Mouse (Mus musculus) embryonic facial prominence, embryonic 12.5 days (tissue): ENCODE measurements around the gene Nradd. TPM values are rescaled to one million over a fixed set of nuclear protein-coding genes. Genes with fewer than 3 reads are reported as not detected.

Experiments used
- ATAC-seq: fragments of 200-750 bp; cut with Nextera tagmentation; 2 replicates; pipeline ENCODE4 v1.8.0; 2017; ENCODE audit not compliant: insufficient number of reproducible peaks, insufficient read depth, low FRiP score, low TSS enrichment
- H3K27ac ChIP-seq: fragments of 300-500 bp; sonication (generic); 2 replicates; pipeline ENCODE4 v1.5.1; 2016; ENCODE audit warnings: mild to moderate bottlenecking
- H3K27me3 ChIP-seq: fragments of 300-500 bp; sonication (generic); 2 replicates; pipeline ENCODE4 v1.6.1; 2016; ENCODE audit warnings: mild to moderate bottlenecking, moderate library complexity
- H3K36me3 ChIP-seq: fragments of 300-500 bp; sonication (generic); 2 replicates; pipeline ENCODE4 v1.6.1; 2016; ENCODE audit warnings: mild to moderate bottlenecking
- H3K4me1 ChIP-seq: fragments of 300-500 bp; sonication (generic); 2 replicates; pipeline ENCODE4 v1.6.1; 2016
- H3K4me2 ChIP-seq: fragments of 300-500 bp; sonication (generic); replicated peaks from 2 replicates; pipeline ENCODE4 v1.6.1; 2016; ENCODE audit warnings: mild to moderate bottlenecking, moderate library complexity
- H3K4me3 ChIP-seq: fragments of 300-500 bp; sonication (generic); 2 replicates; pipeline ENCODE4 v1.5.1; 2016; ENCODE audit warnings: mild to moderate bottlenecking
- H3K9ac ChIP-seq: fragments of 300-500 bp; sonication (generic); 2 replicates; pipeline ENCODE4 v1.6.1; 2016; ENCODE audit warnings: mild to moderate bottlenecking, moderate library complexity
- H3K9me3 ChIP-seq: fragments of 300-500 bp; sonication (generic); 2 replicates; pipeline ENCODE4 v1.6.1; 2016; ENCODE audit warnings: mild to moderate bottlenecking, moderate library complexity
- WGBS: fragments of 180-500 bp; shearing (Covaris S2); methylation state at CpG from one replicate; pipeline ENCODE4 v1.1.7; 2016; 5-methylcytosine and 5-hydroxymethylcytosine counted together
- polyA plus RNA-seq: library from polyadenylated mRNA; unstranded; fragments of >200 nt; fragmentation: Nextera tagmentation; extraction: Ambion mirVana; gene quantifications from 2 replicates; pipeline ENCODE4 v1.2.1, GENCODE M21; 2016

Gene Nradd
- polyA plus RNA-seq, result 58.8 and 59.8 TPM in 2 replicates

- H3K4me2 ChIP-seq, result peak within 1 kb of the TSS; percentile 92
- WGBS, result under 1% methylated on average over 41 of the region's 41 CpGs
- peak within 1 kb of the TSS; percentile 87 for H3K27ac ChIP-seq
- H3K9me3 ChIP-seq, result no peaks in the 10 kb centered on the region
- peak within 1 kb of the TSS; percentile 73 for H3K9ac ChIP-seq
- ATAC-seq, result peak; percentile 93
- peaks cover 15% of the 10 kb centered on the region for H3K4me1 ChIP-seq
- H3K27me3 ChIP-seq, result no peaks in the 10 kb centered on the region
- H3K36me3 ChIP-seq, result peaks cover 35% of the 10 kb centered on the region
- H3K4me3 ChIP-seq, result peak within 1 kb of the TSS; percentile 50
Measured at GRCm38 (mm10) chr9:110624361-110625166, at the start of gene Nradd. TSS of gene Nradd (minus strand) at chr9:110624452.

- Histone ChIP-seq H3K9ac (no peak overlapping the region), H3K4me2 (no peak overlapping the region)
Measured at GRCm38 (mm10) chr9:110673107-110673752, 49.0 kb upstream of the Nradd start.

GRCm38 (mm10) chr9:110672462-110673106 is 48.3 kb upstream of the Nradd start:
- Histone ChIP-seq H3K9ac (no peak overlapping the region), H3K27me3 (no peaks in the 10 kb centered on the region), H3K4me2 (no peak overlapping the region), H3K4me3 (no peak overlapping the region), H3K27ac (no peak overlapping the region), H3K36me3 (no peaks in the 10 kb centered on the region), H3K4me1 (no peaks in the 10 kb centered on the region), H3K9me3 (no peaks in the 10 kb centered on the region)
- no peak for ATAC-seq
- WGBS, result 61% methylated on average over 7 of the region's 7 CpGs

More at GRCm38 (mm10) chr9:110673107-110673752, 49.0 kb upstream of the Nradd start:
- Histone ChIP-seq H3K9me3 (no peaks in the 10 kb centered on the region), H3K27me3 (no peaks in the 10 kb centered on the region), H3K36me3 (no peaks in the 10 kb centered on the region), H3K27ac (no peak overlapping the region), H3K4me1 (no peaks in the 10 kb centered on the region), H3K4me3 (no peak overlapping the region)
- 56% methylated on average over 10 of the region's 10 CpGs for WGBS
- no peak for ATAC-seq

GRCm38 (mm10) chr9:110669785-110670184 is 45.5 kb upstream of the Nradd start:
- Histone ChIP-seq H3K9ac (no peak overlapping the region), H3K27ac (no peak overlapping the region)
- WGBS, result 87% methylated on average over 5 of the region's 5 CpGs

GRCm38 (mm10) chr9:110668601-110669293 is 44.5 kb upstream of the Nradd start:
- no peak for ATAC-seq
- no peak overlapping the region for H3K27ac ChIP-seq
- H3K27me3 ChIP-seq, result no peaks in the 10 kb centered on the region
- peaks cover 9% of the 10 kb centered on the region; the same call in 1 of the 2 replicates for H3K4me1 ChIP-seq
- 88% methylated on average over 6 of the region's 6 CpGs for WGBS
- H3K4me2 ChIP-seq, result no peak overlapping the region
- no peak overlapping the region for H3K4me3 ChIP-seq
- no peak overlapping the region for H3K9ac ChIP-seq
- H3K36me3 ChIP-seq, result no peaks in the 10 kb centered on the region
- H3K9me3 ChIP-seq, result no peaks in the 10 kb centered on the region

More at GRCm38 (mm10) chr9:110669785-110670184, 45.5 kb upstream of the Nradd start:
- Histone ChIP-seq H3K36me3 (no peaks in the 10 kb centered on the region), H3K9me3 (no peaks in the 10 kb centered on the region), H3K4me1 (peaks cover 9% of the 10 kb centered on the region; the same call in 1 of the 2 replicates), H3K27me3 (no peaks in the 10 kb centered on the region), H3K4me3 (no peak overlapping the region), H3K4me2 (no peak overlapping the region)
- ATAC-seq, result no peak

- ATAC-seq, result no peak
- Histone ChIP-seq H3K4me3 (no peak overlapping the region), H3K4me1 (peaks cover 9% of the 10 kb centered on the region; the same call in 1 of the 2 replicates), H3K27ac (no peak overlapping the region), H3K4me2 (no peak overlapping the region), H3K27me3 (no peaks in the 10 kb centered on the region), H3K9ac (no peak overlapping the region), H3K9me3 (no peaks in the 10 kb centered on the region), H3K36me3 (no peaks in the 10 kb centered on the region)
- 77% methylated on average over 4 of the region's 4 CpGs for WGBS
Measured at GRCm38 (mm10) chr9:110667219-110667836, 43.1 kb upstream of the Nradd start.

- Histone ChIP-seq H3K27ac (no peak overlapping the region), H3K9ac (no peak overlapping the region), H3K4me1 (peaks cover 9% of the 10 kb centered on the region; the same call in 1 of the 2 replicates), H3K36me3 (no peaks in the 10 kb centered on the region), H3K4me3 (no peak overlapping the region), H3K9me3 (no peaks in the 10 kb centered on the region), H3K4me2 (no peak overlapping the region), H3K27me3 (no peaks in the 10 kb centered on the region)
- 39% methylated on average over 8 of the region's 8 CpGs for WGBS
- ATAC-seq, result no peak
Measured at GRCm38 (mm10) chr9:110666374-110666773, 42.1 kb upstream of the Nradd start.

- ATAC-seq, result 0 out of 2 replicates have a peak, but pooled peaks have one; percentile 52
- Histone ChIP-seq H3K36me3 (no peaks in the 10 kb centered on the region), H3K27ac (no peak overlapping the region), H3K27me3 (no peaks in the 10 kb centered on the region), H3K4me2 (no peak overlapping the region), H3K4me3 (no peak overlapping the region), H3K4me1 (peaks cover 9% of the 10 kb centered on the region; the same call in 1 of the 2 replicates), H3K9ac (no peak overlapping the region), H3K9me3 (no peaks in the 10 kb centered on the region)
- 22% methylated on average over 4 of the region's 4 CpGs for WGBS
Measured at GRCm38 (mm10) chr9:110665912-110666311, 41.7 kb upstream of the Nradd start.

- no peaks in the 10 kb centered on the region for H3K27me3 ChIP-seq
- H3K4me2 ChIP-seq, result no peak overlapping the region
- ATAC-seq, result no peak
- peaks cover 10% of the 10 kb centered on the region; the same call in 1 of the 2 replicates for H3K4me1 ChIP-seq
- no peaks in the 10 kb centered on the region for H3K9me3 ChIP-seq
- no peak overlapping the region for H3K27ac ChIP-seq
- H3K36me3 ChIP-seq, result 0 out of 2 replicates have a peak, but pooled peaks cover 6% of the 10 kb centered on the region
- H3K9ac ChIP-seq, result no peak overlapping the region
- 92% methylated on average over 1 of the region's 1 CpGs for WGBS
- H3K4me3 ChIP-seq, result no peak overlapping the region
Measured at GRCm38 (mm10) chr9:110662844-110663243, 38.6 kb upstream of the Nradd start.

GRCm38 (mm10) chr9:110660856-110661612 is 36.8 kb upstream of the Nradd start:
- Histone ChIP-seq H3K27ac (no peak overlapping the region), H3K4me1 (peaks cover 9% of the 10 kb centered on the region; the same call in 1 of the 2 replicates), H3K9ac (no peak overlapping the region), H3K36me3 (0 out of 2 replicates have a peak, but pooled peaks cover 6% of the 10 kb centered on the region), H3K4me3 (no peak overlapping the region), H3K27me3 (no peaks in the 10 kb centered on the region), H3K4me2 (no peak overlapping the region), H3K9me3 (no peaks in the 10 kb centered on the region)
- ATAC-seq, result no peak
- 89% methylated on average over 7 of the region's 7 CpGs for WGBS
